Mouse (Mus musculus) neural tube, embryonic 13.5 days (tissue): ENCODE measurements around the gene Tex19.2. TPM values are rescaled to one million over a fixed set of nuclear protein-coding genes. Genes with fewer than 3 reads are reported as not detected.
"Not testable (repeated sequence)": the region's sequence is repeated elsewhere in the genome, so short reads cannot be mapped to it uniquely, and the experiment has no call there.

Experiments used
- ATAC-seq: fragments of 200-750 bp; cut with Nextera tagmentation; 2 replicates; pipeline ENCODE4 v1.8.0; 2017; ENCODE audit warnings: low read depth, mild to moderate bottlenecking, moderate TSS enrichment, moderate library complexity
- H3K27ac ChIP-seq: fragments of 300-500 bp; sonication (generic); replicated peaks from 2 replicates; pipeline ENCODE4 v1.5.1; 2015; ENCODE audit warnings: moderate library complexity, mild to moderate bottlenecking, inconsistent platforms
- H3K27me3 ChIP-seq: fragments of 300-500 bp; sonication (generic); 2 replicates; pipeline ENCODE4 v1.6.1; 2015; ENCODE audit warnings: mild to moderate bottlenecking, inconsistent platforms
- H3K36me3 ChIP-seq: fragments of 300-500 bp; sonication (generic); 2 replicates; pipeline ENCODE4 v1.6.1; 2015; ENCODE audit warnings: mild to moderate bottlenecking, inconsistent platforms
- H3K4me1 ChIP-seq: fragments of 300-500 bp; sonication (generic); replicated peaks from 2 replicates; pipeline ENCODE4 v1.6.1; 2015; ENCODE audit warnings: inconsistent platforms
- H3K4me2 ChIP-seq: fragments of 300-500 bp; sonication (generic); 2 replicates; pipeline ENCODE4 v1.6.1; 2015; ENCODE audit warnings: inconsistent platforms, mild to moderate bottlenecking, moderate library complexity
- H3K4me3 ChIP-seq: fragments of 300-500 bp; sonication (generic); 2 replicates; pipeline ENCODE4 v1.5.1; 2015; ENCODE audit warnings: mild to moderate bottlenecking, inconsistent platforms
- H3K9ac ChIP-seq: fragments of 300-500 bp; sonication (generic); 2 replicates; pipeline ENCODE4 v1.6.1; 2015; ENCODE audit warnings: moderate library complexity, mild to moderate bottlenecking, inconsistent platforms
- H3K9me3 ChIP-seq: fragments of 300-500 bp; sonication (generic); 2 replicates; pipeline ENCODE4 v1.6.1; 2016; ENCODE audit warnings: inconsistent platforms
- WGBS: fragments of 180-500 bp; shearing (Covaris S2); methylation state at CpG from one replicate; pipeline ENCODE4 v1.1.7; 2015; 5-methylcytosine and 5-hydroxymethylcytosine counted together
- polyA plus RNA-seq: library from polyadenylated mRNA; unstranded; fragments of >200 nt; fragmentation: Nextera tagmentation; extraction: Ambion mirVana; gene quantifications from 2 replicates; pipeline ENCODE4 v1.2.1, GENCODE M21; 2015

Gene Tex19.2
- polyA plus RNA-seq, 1 experiment from 2014 or later: not detected

GRCm38 (mm10) chr11:121082857-121083500, 35.5 kb downstream of the Tex19.2 start:
- no peaks in the 10 kb centered on the region for H3K36me3 ChIP-seq
- H3K27ac ChIP-seq: no peak overlapping the region
- no peak overlapping the region for H3K4me2 ChIP-seq
- no peaks in the 10 kb centered on the region for H3K9me3 ChIP-seq
- H3K9ac ChIP-seq: no peak overlapping the region
- no peaks in the 10 kb centered on the region for H3K4me1 ChIP-seq
- no peak for ATAC-seq
- H3K27me3 ChIP-seq: no peaks in the 10 kb centered on the region
- no peak overlapping the region for H3K4me3 ChIP-seq
- 79% methylated on average over 6 of the region's 6 CpGs for WGBS

GRCm38 (mm10) chr11:121082250-121082649, 36.2 kb downstream of the Tex19.2 start:
- Histone ChIP-seq H3K9me3 (no peaks in the 10 kb centered on the region), H3K4me2 (no peak overlapping the region), H3K27ac (no peak overlapping the region), H3K4me1 (no peaks in the 10 kb centered on the region), H3K4me3 (no peak overlapping the region), H3K9ac (no peak overlapping the region), H3K27me3 (no peaks in the 10 kb centered on the region), H3K36me3 (no peaks in the 10 kb centered on the region)
- WGBS: 80% methylated on average over 3 of the region's 3 CpGs
- ATAC-seq: no peak

GRCm38 (mm10) chr11:121081120-121081519, 37.4 kb downstream of the Tex19.2 start, which contains the start of gene Sectm1a:
Gene Sectm1a, minus strand, starts transcription at chr11:121081220.
- H3K9ac ChIP-seq: no peak within 1 kb of the TSS
- no peak within 1 kb of the TSS for H3K4me2 ChIP-seq
- no peaks in the 10 kb centered on the region for H3K4me1 ChIP-seq
- no peak for ATAC-seq
- WGBS: 78% methylated on average over 3 of the region's 3 CpGs
- no peaks in the 10 kb centered on the region for H3K9me3 ChIP-seq
- H3K4me3 ChIP-seq: no peak within 1 kb of the TSS
- H3K27ac ChIP-seq: no peak within 1 kb of the TSS
- H3K27me3 ChIP-seq: no peaks in the 10 kb centered on the region
- no peaks in the 10 kb centered on the region for H3K36me3 ChIP-seq

GRCm38 (mm10) chr11:121080330-121080729, 38.1 kb downstream of the Tex19.2 start:
- H3K36me3 ChIP-seq: no peaks in the 10 kb centered on the region
- 93% methylated on average over 8 of the region's 8 CpGs for WGBS
- no peak overlapping the region for H3K4me2 ChIP-seq
- no peak overlapping the region for H3K27ac ChIP-seq
- no peaks in the 10 kb centered on the region for H3K9me3 ChIP-seq
- no peak for ATAC-seq
- H3K4me3 ChIP-seq: no peak overlapping the region
- H3K4me1 ChIP-seq: no peaks in the 10 kb centered on the region
- H3K27me3 ChIP-seq: no peaks in the 10 kb centered on the region
- no peak overlapping the region for H3K9ac ChIP-seq

- Histone ChIP-seq H3K4me1 (no peaks in the 10 kb centered on the region), H3K27me3 (no peaks in the 10 kb centered on the region), H3K9me3 (no peaks in the 10 kb centered on the region), H3K36me3 (no peaks in the 10 kb centered on the region), H3K4me3 (no peak overlapping the region), H3K9ac (no peak overlapping the region), H3K27ac (no peak overlapping the region), H3K4me2 (no peak overlapping the region)
- no peak for ATAC-seq
- WGBS: 84% methylated on average over 5 of the region's 5 CpGs
Measured at GRCm38 (mm10) chr11:121075655-121076054, 42.8 kb downstream of the Tex19.2 start.

- ATAC-seq, H3K27me3 ChIP-seq, H3K4me1 ChIP-seq, H3K4me3 ChIP-seq, H3K4me2 ChIP-seq, H3K27ac ChIP-seq, H3K9me3 ChIP-seq, H3K9ac ChIP-seq, H3K36me3 ChIP-seq: not testable (repeated sequence)
- WGBS: 91% methylated on average over 12 of the region's 16 CpGs
Measured at GRCm38 (mm10) chr11:121069662-121070061, 48.8 kb downstream of the Tex19.2 start.

GRCm38 (mm10) chr11:121067895-121068294, 50.6 kb downstream of the Tex19.2 start:
- H3K27ac ChIP-seq: no peak overlapping the region
- WGBS: 85% methylated on average over 2 of the region's 2 CpGs
- H3K27me3 ChIP-seq: no peaks in the 10 kb centered on the region
- no peak overlapping the region for H3K9ac ChIP-seq
- no peak overlapping the region for H3K4me2 ChIP-seq
- no peaks in the 10 kb centered on the region for H3K4me1 ChIP-seq
- no peak for ATAC-seq
- no peak overlapping the region for H3K4me3 ChIP-seq
- no peaks in the 10 kb centered on the region for H3K9me3 ChIP-seq
- no peaks in the 10 kb centered on the region for H3K36me3 ChIP-seq

Other genes starting within 250 kb of the Tex19.2 start
- gene Ccdc57, start 185.8 kb downstream of the Tex19.2 start, polyA plus RNA-seq: 3.9 and 4.2 TPM in 2 replicates
- gene Slc16a3, start 170.2 kb downstream of the Tex19.2 start, polyA plus RNA-seq: 12.7 and 16.8 TPM in 2 replicates
- 135 and 138 TPM in 2 replicates for gene Csnk1d, start 127.3 kb downstream of the Tex19.2 start, polyA plus RNA-seq
- 0.20 TPM in 1 of 2 replicates, not detected in the other for gene Cd7, start 79.3 kb downstream of the Tex19.2 start, polyA plus RNA-seq
- not detected in 2 replicates for gene Sectm1b, start 55.1 kb downstream of the Tex19.2 start, polyA plus RNA-seq
- gene Sectm1a, start 37.5 kb downstream of the Tex19.2 start, polyA plus RNA-seq: not detected in 2 replicates
- not detected in 2 replicates for gene Tex19.1, start 27.5 kb upstream of the Tex19.2 start, polyA plus RNA-seq
- 0.47 and 0.56 TPM in 2 replicates for gene Uts2r, start 41.6 kb upstream of the Tex19.2 start, polyA plus RNA-seq
- gene Hexdc, start 85.8 kb upstream of the Tex19.2 start, polyA plus RNA-seq: 16.8 and 17.8 TPM in 2 replicates
- gene Ogfod3, start 86.0 kb upstream of the Tex19.2 start, polyA plus RNA-seq: 26.3 and 28.8 TPM in 2 replicates
- gene Cybc1, start 110.6 kb upstream of the Tex19.2 start, polyA plus RNA-seq: 36.9 and 40.4 TPM in 2 replicates
- gene Narf, start 118.6 kb upstream of the Tex19.2 start, polyA plus RNA-seq: 104 and 112 TPM in 2 replicates
- gene Foxk2, start 141.3 kb upstream of the Tex19.2 start, polyA plus RNA-seq: 10.5 and 10.9 TPM in 2 replicates
- gene Wdr45b, start 235.8 kb upstream of the Tex19.2 start, polyA plus RNA-seq: 83.2 and 89.9 TPM in 2 replicates